Mouse (Mus musculus) heart, adult 2 months (tissue): Measurements from ENCODE around the gene 9330182L06Rik. TPM values are rescaled to one million over a fixed set of nuclear protein-coding genes. Genes with fewer than 3 reads are reported as not detected.

Experiments used
- DNase-seq, 2 experiments: peaks; one replicate each; pipeline ENCODE4 v3.0.0; 2021
- H3K27ac ChIP-seq: fragments of 200-600 bp; 2 replicates; pipeline ENCODE4 v1.8.1; 2022
- H3K27me3 ChIP-seq: fragments of 200-500 bp; 2 replicates; pipeline ENCODE4 v1.6.1; 2012; ENCODE audit warnings: mild to moderate bottlenecking, low read length, inconsistent platforms, mixed read lengths; ENCODE audit not compliant: control insufficient read depth, insufficient read depth
- H3K36me3 ChIP-seq: fragments of 200-500 bp; 2 replicates; pipeline ENCODE4 v1.6.1; 2012; ENCODE audit warnings: low read length, inconsistent platforms; ENCODE audit not compliant: control insufficient read depth, insufficient read depth
- H3K4me1 ChIP-seq: fragments of 200-500 bp; 2 replicates; pipeline ENCODE4 v1.6.1; 2011; ENCODE audit warnings: low read length; ENCODE audit not compliant: control insufficient read depth, insufficient read depth
- H3K4me3 ChIP-seq: fragments of 200-600 bp; 2 replicates; pipeline ENCODE4 v1.8.1; 2022
- H3K79me2 ChIP-seq: fragments of 200-500 bp; replicated peaks from 2 replicates; pipeline ENCODE4 v1.6.1; 2012; ENCODE audit warnings: mild to moderate bottlenecking, inconsistent platforms, low read length, moderate library complexity, mixed read lengths; ENCODE audit not compliant: control insufficient read depth, insufficient read depth
- H3K9ac ChIP-seq: fragments of 200-500 bp; 2 replicates; pipeline ENCODE4 v1.6.1; 2012; ENCODE audit warnings: low read depth, mild to moderate bottlenecking, control low read depth, inconsistent platforms, low read length, mixed read lengths
- CTCF ChIP-seq: fragments of 200-600 bp; IDR thresholded peaks from 2 replicates; pipeline ENCODE4 v1.8.1; 2022; ENCODE audit warnings: antibody characterized with exemption, mild to moderate bottlenecking, moderate library complexity
- EP300 ChIP-seq: fragments of 200-500 bp; IDR thresholded peaks from 2 replicates; pipeline ENCODE4 v1.6.1; 2011; ENCODE audit warnings: low read depth, low read length, control low read depth; ENCODE audit not compliant: insufficient read depth
- POLR2A ChIP-seq: fragments of 200-500 bp; IDR thresholded peaks from 2 replicates; pipeline ENCODE4 v1.6.1; 2011; ENCODE audit warnings: mild to moderate bottlenecking, low read depth, low read length, control low read depth; ENCODE audit not compliant: insufficient read depth
- WGBS: fragments of 180-500 bp; shearing (Covaris S2); methylation state at CpG from one replicate; pipeline ENCODE4 v1.1.7; 2018; 5-methylcytosine and 5-hydroxymethylcytosine counted together
- intact Hi-C: fragments of 180-260 bp; cut with DNase I; formaldehyde crosslinking; loops from one replicate; pipeline ENCODE4 v1.15.1; 2025
- polyA plus RNA-seq: library from polyadenylated mRNA; depleted of rRNA; stranded (reverse); fragments of >200 nt; gene quantifications from 2 replicates; pipeline ENCODE4 v1.2.3, GENCODE M21; 2012
- total RNA-seq, 2 experiments: library from RNA; stranded (reverse); gene quantifications; 2 replicates each; pipeline ENCODE4 v1.2.3; 2021

Gene 9330182L06Rik
- total and polyA plus RNA-seq, 3 experiments: 0.04 to 0.23 (median 0.10) TPM

- 75% methylated on average over 5 of the region's 5 CpGs for WGBS
- DNase-seq: no peak
- TF ChIP-seq CTCF: no peak
- no peak for TF ChIP-seq POLR2A
- TF ChIP-seq EP300: no peak
- no peaks in the 10 kb centered on the region for H3K4me1 ChIP-seq
- H3K27ac ChIP-seq: no peak overlapping the region
- no peaks in the 10 kb centered on the region for H3K79me2 ChIP-seq
- intact Hi-C loops: no loop called here
- H3K36me3 ChIP-seq: no peaks in the 10 kb centered on the region
- H3K27me3 ChIP-seq: no peaks in the 10 kb centered on the region
- H3K4me3 ChIP-seq: no peak overlapping the region
- H3K9ac ChIP-seq: no peak overlapping the region
These were observed 78.7 kb downstream of the 9330182L06Rik start for GRCm38 (mm10) chr5:9344581-9344980.

DNA sequence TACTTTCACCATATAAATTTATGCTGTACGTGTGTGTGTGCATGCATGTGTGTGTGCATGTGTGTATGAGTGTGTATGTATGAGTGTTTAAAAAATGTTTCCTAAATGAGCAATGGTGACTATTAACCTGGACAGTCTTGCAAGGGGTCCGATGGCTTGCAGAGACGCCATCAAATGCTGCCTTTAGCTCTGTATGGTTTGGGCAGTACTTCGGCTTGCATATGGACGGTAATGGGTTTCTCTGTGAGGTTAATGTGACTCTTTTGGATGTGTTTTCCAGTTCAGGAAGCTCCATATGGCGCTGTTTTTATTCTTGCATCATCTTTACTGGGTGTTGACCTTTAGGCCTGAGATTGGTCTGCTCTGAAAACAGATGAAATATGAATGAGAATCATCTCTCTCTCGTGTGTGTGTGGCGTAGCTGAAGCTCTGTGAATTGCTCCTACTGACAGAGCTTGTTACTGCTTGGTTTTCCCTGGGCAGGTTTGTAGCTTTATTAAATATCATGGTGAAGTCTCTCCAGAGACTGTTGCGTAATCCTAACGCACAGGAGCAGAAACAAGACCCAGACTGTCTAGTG is 79.2 kb downstream of the 9330182L06Rik start:
- H3K4me3 ChIP-seq: no peak overlapping the region
- no peak overlapping the region for H3K27ac ChIP-seq
- 78% methylated on average over 10 of the region's 10 CpGs for WGBS
- intact Hi-C loops: no loop called here
- H3K79me2 ChIP-seq: no peaks in the 10 kb centered on the region
- TF ChIP-seq CTCF: no peak
- no peak for TF ChIP-seq EP300
- TF ChIP-seq POLR2A: no peak
- H3K9ac ChIP-seq: no peak overlapping the region
- H3K36me3 ChIP-seq: no peaks in the 10 kb centered on the region
- H3K27me3 ChIP-seq: no peaks in the 10 kb centered on the region
- no peak for DNase-seq
- no peaks in the 10 kb centered on the region for H3K4me1 ChIP-seq

GRCm38 (mm10) chr5:9345625-9346024 is 79.7 kb downstream of the 9330182L06Rik start:
- Histone ChIP-seq H3K36me3 (no peaks in the 10 kb centered on the region), H3K79me2 (no peaks in the 10 kb centered on the region), H3K27ac (no peak overlapping the region), H3K27me3 (no peaks in the 10 kb centered on the region), H3K4me3 (no peak overlapping the region), H3K9ac (no peak overlapping the region), H3K4me1 (no peaks in the 10 kb centered on the region)
- TF ChIP-seq CTCF (no peak), EP300 (no peak), POLR2A (no peak)
- intact Hi-C loops: no loop called here
- WGBS: 83% methylated on average over 3 of the region's 3 CpGs
- DNase-seq: no peak

GRCm38 (mm10) chr5:9346510-9346909 is 80.6 kb downstream of the 9330182L06Rik start:
- WGBS: 71% methylated on average over 4 of the region's 4 CpGs
- Histone ChIP-seq H3K4me1 (no peaks in the 10 kb centered on the region), H3K36me3 (no peaks in the 10 kb centered on the region), H3K79me2 (no peaks in the 10 kb centered on the region), H3K27me3 (no peaks in the 10 kb centered on the region), H3K27ac (no peak overlapping the region), H3K9ac (no peak overlapping the region), H3K4me3 (no peak overlapping the region)
- intact Hi-C loops: no loop called here
- no peak for TF ChIP-seq POLR2A
- TF ChIP-seq CTCF: no peak
- no peak for TF ChIP-seq EP300
- no peak for DNase-seq

DNA sequence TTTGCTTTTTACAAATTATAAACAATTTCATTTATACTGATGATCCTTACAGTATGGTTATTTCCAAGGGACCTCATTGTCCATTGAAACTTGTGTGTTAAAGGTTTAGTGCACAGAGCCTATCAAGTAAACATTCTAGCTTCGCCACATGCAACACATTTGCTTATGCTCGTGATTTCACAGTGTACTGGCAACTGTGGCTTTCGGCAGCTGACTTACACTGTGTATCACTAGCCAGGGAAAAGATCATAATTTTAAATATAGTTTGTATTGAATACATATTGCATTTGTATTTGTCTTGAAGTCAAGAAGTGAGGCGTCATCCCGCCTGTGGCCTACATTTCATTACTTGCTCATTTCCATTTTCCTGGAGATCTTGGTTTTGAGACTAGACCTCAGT is 86.2 kb downstream of the 9330182L06Rik start:
- Histone ChIP-seq H3K27ac (no peak overlapping the region), H3K27me3 (no peaks in the 10 kb centered on the region), H3K4me1 (no peaks in the 10 kb centered on the region), H3K79me2 (no peaks in the 10 kb centered on the region), H3K4me3 (no peak overlapping the region), H3K36me3 (no peaks in the 10 kb centered on the region), H3K9ac (no peak overlapping the region)
- TF ChIP-seq EP300 (no peak), POLR2A (no peak), CTCF (no peak)
- no peak for DNase-seq
- WGBS: 89% methylated on average over 5 of the region's 5 CpGs
- intact Hi-C loops: no loop called here

DNA sequence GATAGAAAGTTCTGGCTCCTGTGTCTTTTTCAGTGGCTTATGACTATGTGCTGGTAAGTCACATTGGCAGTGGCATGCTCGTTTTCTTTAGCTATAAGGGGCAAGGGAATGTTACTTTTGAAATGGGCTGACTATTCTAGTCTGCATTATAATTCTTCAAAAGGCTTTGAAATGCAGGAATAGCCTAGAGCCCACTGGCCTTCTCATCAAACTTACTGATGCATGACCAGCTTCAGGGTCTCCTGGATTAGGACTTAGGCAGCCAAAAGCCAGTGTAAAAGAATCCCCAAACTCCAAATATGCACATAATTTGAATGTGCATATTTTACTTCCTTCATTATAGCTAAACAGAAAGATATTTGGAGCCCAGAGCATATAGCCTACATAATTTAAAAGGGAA is 86.7 kb downstream of the 9330182L06Rik start:
- no peak for TF ChIP-seq EP300
- no peak for TF ChIP-seq POLR2A
- no peak for TF ChIP-seq CTCF
- Histone ChIP-seq H3K4me1 (no peaks in the 10 kb centered on the region), H3K79me2 (no peaks in the 10 kb centered on the region), H3K27ac (no peak overlapping the region), H3K36me3 (no peaks in the 10 kb centered on the region), H3K27me3 (no peaks in the 10 kb centered on the region), H3K9ac (no peak overlapping the region), H3K4me3 (no peak overlapping the region)
- no peak for DNase-seq
- WGBS: 43% methylated on average over 1 of the region's 1 CpGs
- intact Hi-C loops: no loop called here
